Mouse (Mus musculus) liver, embryonic 12.5 days (tissue): Measurements from ENCODE around the gene Adamtsl1. TPM values are rescaled to one million over a fixed set of nuclear protein-coding genes. Genes with fewer than 3 reads are reported as not detected.

Experiments used
- ATAC-seq: fragments of 200-750 bp; cut with Nextera tagmentation; 2 replicates; pipeline ENCODE4 v1.8.0; 2017; ENCODE audit warnings: moderate number of reproducible peaks, mild to moderate bottlenecking, moderate library complexity
- H3K27ac ChIP-seq: fragments of 300-500 bp; sonication (generic); 2 replicates; pipeline ENCODE4 v1.5.1; 2016; ENCODE audit warnings: mild to moderate bottlenecking
- H3K27me3 ChIP-seq: fragments of 300-500 bp; sonication (generic); replicated peaks from 2 replicates; pipeline ENCODE4 v1.6.1; 2016; ENCODE audit warnings: mild to moderate bottlenecking, moderate library complexity
- H3K36me3 ChIP-seq: fragments of 300-500 bp; sonication (generic); 2 replicates; pipeline ENCODE4 v1.6.1; 2016; ENCODE audit warnings: mild to moderate bottlenecking, moderate library complexity
- H3K4me1 ChIP-seq: fragments of 300-500 bp; sonication (generic); 2 replicates; pipeline ENCODE4 v1.6.1; 2016
- H3K4me2 ChIP-seq: fragments of 300-500 bp; sonication (generic); 2 replicates; pipeline ENCODE4 v1.6.1; 2016; ENCODE audit warnings: mild to moderate bottlenecking, moderate library complexity
- H3K4me3 ChIP-seq: fragments of 300-500 bp; sonication (generic); 2 replicates; pipeline ENCODE4 v1.5.1; 2016; ENCODE audit warnings: mild to moderate bottlenecking, moderate library complexity
- H3K9ac ChIP-seq: fragments of 300-500 bp; sonication (generic); 2 replicates; pipeline ENCODE4 v1.6.1; 2016; ENCODE audit warnings: mild to moderate bottlenecking, moderate library complexity
- H3K9me3 ChIP-seq: fragments of 300-500 bp; sonication (generic); replicated peaks from 2 replicates; pipeline ENCODE4 v1.6.1; 2016; ENCODE audit warnings: mild to moderate bottlenecking, moderate library complexity
- WGBS: fragments of 180-500 bp; shearing (Covaris S2); methylation state at CpG from one replicate; pipeline ENCODE4 v1.1.7; 2016; ENCODE audit not compliant: insufficient replicate concordance; 5-methylcytosine and 5-hydroxymethylcytosine counted together
- polyA plus RNA-seq: library from polyadenylated mRNA; unstranded; fragments of >200 nt; fragmentation: Nextera tagmentation; extraction: Ambion mirVana; gene quantifications from 2 replicates; pipeline ENCODE4 v1.2.1, GENCODE M21; 2016

Adamtsl1 gene
- polyA plus RNA-seq, 1 experiment from 2014 or later = 2.4 TPM

DNA sequence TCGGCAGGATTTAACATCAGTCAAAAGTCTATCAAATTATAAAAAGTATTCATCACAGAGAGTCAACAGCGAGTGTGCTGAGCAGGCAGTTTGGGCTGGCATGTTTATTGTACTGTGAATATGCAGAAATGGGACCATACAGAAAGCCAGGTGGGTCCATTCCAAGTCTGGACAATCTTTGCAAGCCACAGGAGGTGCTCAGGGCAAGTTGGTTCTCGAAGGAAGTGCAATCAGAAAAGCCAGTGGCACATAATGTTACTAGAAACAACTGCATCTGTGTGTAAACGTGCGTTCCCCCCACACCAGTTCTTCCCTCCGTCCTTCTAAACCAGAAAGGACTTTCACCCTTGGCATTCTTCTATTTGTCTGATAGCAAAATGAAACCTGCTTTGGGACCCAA is 515.5 kb downstream of the Adamtsl1 start:
- H3K9ac ChIP-seq = no peak overlapping the region
- no peak overlapping the region for H3K27ac ChIP-seq

DNA sequence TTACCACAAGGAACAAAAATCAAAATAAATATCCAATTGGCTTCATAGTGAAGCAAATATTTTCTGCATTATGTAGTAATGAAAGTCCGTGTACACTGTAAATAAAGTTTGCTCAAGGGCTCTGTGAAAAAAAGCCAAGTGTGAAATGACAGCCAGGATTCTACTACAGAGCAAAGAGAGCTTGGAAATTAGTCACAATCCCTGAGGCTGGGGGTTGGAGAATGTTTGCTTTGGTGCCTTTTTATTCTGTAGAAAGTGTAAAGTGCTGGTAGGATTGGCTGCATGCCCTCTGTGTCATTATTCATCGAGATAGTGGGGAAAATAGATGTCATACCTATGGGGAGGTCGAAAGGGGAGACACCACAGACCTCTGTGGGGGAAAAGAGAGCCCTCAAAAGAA is 516.2 kb downstream of the Adamtsl1 start:
- H3K4me2 ChIP-seq = no peak overlapping the region
- ATAC-seq = no peak
- no peaks in the 10 kb centered on the region for H3K36me3 ChIP-seq
- no peak overlapping the region for H3K9ac ChIP-seq
- no peak overlapping the region for H3K27ac ChIP-seq
- no peaks in the 10 kb centered on the region for H3K9me3 ChIP-seq
- no peaks in the 10 kb centered on the region for H3K4me1 ChIP-seq
- 42% methylated on average over 3 of the region's 3 CpGs for WGBS
- H3K27me3 ChIP-seq = no peaks in the 10 kb centered on the region
- H3K4me3 ChIP-seq = no peak overlapping the region

More for the DNA sequence above, 515.5 kb downstream of the Adamtsl1 start:
- no peaks in the 10 kb centered on the region for H3K4me1 ChIP-seq
- H3K4me2 ChIP-seq = no peak overlapping the region
- H3K9me3 ChIP-seq = no peaks in the 10 kb centered on the region
- ATAC-seq = no peak
- H3K4me3 ChIP-seq = no peak overlapping the region
- WGBS = 67% methylated on average over 6 of the region's 6 CpGs
- no peaks in the 10 kb centered on the region for H3K27me3 ChIP-seq
- no peaks in the 10 kb centered on the region for H3K36me3 ChIP-seq

DNA sequence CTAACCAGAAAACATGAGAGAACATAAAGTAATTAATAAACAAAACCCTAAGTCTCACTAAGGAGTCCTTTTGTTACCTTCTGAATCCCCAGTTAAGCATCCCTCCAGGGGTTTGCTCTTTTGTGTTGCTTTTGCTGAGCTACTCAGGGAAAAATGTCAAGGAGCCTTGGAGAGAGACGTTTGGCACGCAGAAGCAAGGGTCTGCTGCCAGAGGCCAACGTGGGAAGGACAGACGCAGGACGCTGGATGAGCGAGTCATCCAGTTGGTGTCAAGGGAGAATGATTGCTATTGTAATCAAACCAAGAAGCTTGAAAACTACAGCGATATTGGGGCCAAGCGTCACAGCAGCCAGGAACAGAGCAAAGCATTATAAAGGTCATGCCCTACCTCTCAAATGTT is 517.1 kb downstream of the Adamtsl1 start:
- WGBS = 60% methylated on average over 8 of the region's 8 CpGs
- Histone ChIP-seq H3K4me1 (no peaks in the 10 kb centered on the region), H3K36me3 (no peaks in the 10 kb centered on the region), H3K4me2 (no peak overlapping the region), H3K9ac (no peak overlapping the region), H3K9me3 (no peaks in the 10 kb centered on the region), H3K27ac (no peak overlapping the region), H3K4me3 (no peak overlapping the region), H3K27me3 (no peaks in the 10 kb centered on the region)
- no peak for ATAC-seq

DNA sequence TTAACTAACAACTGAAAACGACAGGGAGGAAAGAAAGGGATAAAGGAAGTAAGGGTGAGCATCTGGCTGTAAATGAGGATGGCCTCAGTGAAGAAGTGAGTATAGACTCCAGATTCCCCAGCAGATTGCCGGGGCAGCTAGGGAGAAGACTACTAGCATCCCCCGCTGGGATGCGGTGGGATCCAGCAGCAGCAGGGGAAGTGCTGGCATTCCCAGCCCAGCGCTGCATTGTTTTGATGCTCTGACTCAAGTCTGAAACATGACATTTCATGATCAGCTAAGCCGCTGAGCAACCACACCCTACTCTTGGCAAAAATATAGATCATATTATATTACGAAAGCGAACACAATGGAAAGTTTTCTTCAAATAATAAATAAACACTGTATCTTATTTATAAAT is 526.9 kb downstream of the Adamtsl1 start:
- 47% methylated on average over 8 of the region's 8 CpGs for WGBS
- no peak for ATAC-seq
- Histone ChIP-seq H3K9me3 (no peaks in the 10 kb centered on the region), H3K36me3 (no peaks in the 10 kb centered on the region), H3K9ac (no peak overlapping the region), H3K27me3 (no peaks in the 10 kb centered on the region), H3K27ac (no peak overlapping the region), H3K4me1 (no peaks in the 10 kb centered on the region), H3K4me2 (no peak overlapping the region), H3K4me3 (no peak overlapping the region)

DNA sequence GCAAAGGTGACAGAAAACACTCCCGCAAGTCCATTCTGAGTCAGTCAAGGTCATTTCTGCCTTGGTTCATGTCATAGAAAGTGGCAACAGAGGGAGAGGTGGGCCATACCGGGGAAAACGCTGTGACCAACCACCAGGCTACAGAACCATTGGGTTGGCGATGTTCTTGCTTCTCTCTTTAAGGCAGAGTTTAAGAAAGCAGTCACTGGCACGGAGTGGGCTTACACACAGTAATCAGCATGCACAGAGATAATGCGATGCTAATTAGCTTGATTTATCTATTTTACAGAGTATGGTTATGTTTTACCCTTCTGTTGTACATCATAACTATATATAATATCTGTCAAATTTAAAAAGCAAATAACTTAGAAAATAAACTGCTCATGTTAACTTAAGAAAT is 531.5 kb downstream of the Adamtsl1 start:
- no peak overlapping the region for H3K27ac ChIP-seq
- no peaks in the 10 kb centered on the region for H3K9me3 ChIP-seq
- no peak for ATAC-seq
- H3K27me3 ChIP-seq = no peaks in the 10 kb centered on the region
- no peak overlapping the region for H3K4me2 ChIP-seq
- H3K4me3 ChIP-seq = no peak overlapping the region
- H3K4me1 ChIP-seq = no peaks in the 10 kb centered on the region
- WGBS = 76% methylated on average over 6 of the region's 6 CpGs
- H3K36me3 ChIP-seq = no peaks in the 10 kb centered on the region
- H3K9ac ChIP-seq = no peak overlapping the region

DNA sequence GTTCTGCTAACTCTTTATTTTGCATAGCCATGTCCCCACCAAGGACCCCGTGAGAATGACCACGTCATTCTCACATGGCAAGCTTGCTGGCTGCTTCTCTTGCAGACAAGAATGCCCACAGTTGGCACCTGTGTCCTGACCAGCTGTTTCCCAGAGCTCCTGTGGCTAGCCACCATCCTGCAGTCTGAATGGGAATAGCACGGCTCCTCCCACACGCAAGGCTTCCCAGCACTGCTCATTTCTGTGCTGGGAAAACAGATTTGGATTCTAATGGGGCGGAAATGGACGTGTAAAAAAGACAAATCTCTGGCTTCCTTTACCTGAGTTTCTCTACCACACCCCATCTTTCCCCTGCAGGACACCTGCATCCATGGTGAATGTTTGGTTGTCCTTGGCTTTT is 531.9 kb downstream of the Adamtsl1 start:
- H3K4me1 ChIP-seq = no peaks in the 10 kb centered on the region
- H3K4me3 ChIP-seq = no peak overlapping the region
- H3K27ac ChIP-seq = no peak overlapping the region
- H3K27me3 ChIP-seq = no peaks in the 10 kb centered on the region
- H3K9me3 ChIP-seq = no peaks in the 10 kb centered on the region
- 61% methylated on average over 6 of the region's 6 CpGs for WGBS
- no peak overlapping the region for H3K4me2 ChIP-seq
- H3K9ac ChIP-seq = no peak overlapping the region
- H3K36me3 ChIP-seq = no peaks in the 10 kb centered on the region
- ATAC-seq = no peak

DNA sequence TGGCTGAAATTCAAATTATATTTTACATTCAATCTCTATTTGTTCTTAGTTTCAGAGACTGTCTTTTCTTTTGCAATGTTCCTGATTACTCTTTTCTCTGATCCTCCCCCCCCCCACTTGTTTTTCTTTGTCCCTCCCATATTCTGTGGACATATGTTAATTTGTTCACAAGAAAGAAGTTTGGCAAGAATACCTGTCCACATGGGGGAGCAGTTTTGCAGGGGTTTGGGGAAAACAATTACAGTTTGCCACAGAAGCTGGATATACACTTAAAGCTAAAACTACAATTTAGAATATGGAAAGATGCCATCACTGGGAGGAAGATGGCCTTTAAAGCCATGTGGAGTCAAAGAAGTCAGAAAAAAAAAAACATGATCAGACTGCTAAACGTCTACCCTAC is 532.9 kb downstream of the Adamtsl1 start:
- WGBS = 63% methylated on average over 1 of the region's 1 CpGs
- Histone ChIP-seq H3K36me3 (no peaks in the 10 kb centered on the region), H3K9me3 (no peaks in the 10 kb centered on the region), H3K27ac (no peak overlapping the region), H3K4me3 (no peak overlapping the region), H3K4me2 (no peak overlapping the region), H3K9ac (no peak overlapping the region), H3K4me1 (no peaks in the 10 kb centered on the region), H3K27me3 (no peaks in the 10 kb centered on the region)
- ATAC-seq = no peak

DNA sequence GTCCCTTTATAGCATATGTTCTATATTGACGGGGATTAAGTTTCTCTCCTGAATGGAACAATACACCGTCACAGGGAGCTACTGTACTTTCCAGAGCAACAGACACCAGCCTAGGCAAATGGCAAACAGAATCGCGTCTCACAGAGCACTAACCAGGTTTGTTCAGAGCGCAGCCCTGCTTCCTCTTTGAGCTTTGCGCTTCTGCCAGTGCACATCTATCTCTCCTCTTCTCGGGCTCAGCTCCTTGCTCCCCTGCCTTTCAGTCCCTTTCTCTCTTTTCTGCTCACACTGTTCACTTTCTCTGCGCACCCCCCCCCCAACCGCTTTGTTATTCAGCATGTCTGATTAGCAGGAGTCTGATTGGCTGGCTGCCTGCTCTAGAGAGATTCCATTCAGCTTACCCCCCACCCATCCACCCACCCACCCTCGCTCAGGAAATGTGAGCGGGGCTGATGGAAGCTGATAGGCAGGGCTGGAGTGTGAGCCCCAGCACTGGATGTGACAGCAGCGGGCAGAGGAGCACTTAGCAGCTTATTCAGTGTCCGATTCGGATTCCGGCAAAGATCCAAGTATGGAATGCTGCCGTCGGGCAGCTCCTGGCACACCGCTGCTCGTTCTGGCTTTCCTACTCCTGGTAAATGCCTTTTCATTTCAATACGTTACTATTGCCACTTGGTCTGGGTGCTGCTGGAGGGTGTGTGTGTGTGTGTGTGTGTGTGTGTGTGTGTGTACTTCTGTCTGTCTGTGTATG is 539.7 kb downstream of the Adamtsl1 start:
- no peaks in the 10 kb centered on the region for H3K36me3 ChIP-seq
- H3K9ac ChIP-seq = 0 out of 2 replicates have a peak overlapping the region, but pooled peaks have one; percentile 22
- H3K9me3 ChIP-seq = no peaks in the 10 kb centered on the region
- 0 out of 2 replicates have a peak, but pooled peaks cover 12% of the 10 kb centered on the region for H3K4me1 ChIP-seq
- WGBS = 0% methylated on average over 19 of the region's 20 CpGs
- no peak overlapping the region for H3K27ac ChIP-seq
- no peaks in the 10 kb centered on the region; the same call in 1 of the 2 replicates for H3K27me3 ChIP-seq
- H3K4me2 ChIP-seq = peak overlapping the region; percentile 71
- peak overlapping the region; percentile 47 for H3K4me3 ChIP-seq
- peak; percentile 91 for ATAC-seq

DNA sequence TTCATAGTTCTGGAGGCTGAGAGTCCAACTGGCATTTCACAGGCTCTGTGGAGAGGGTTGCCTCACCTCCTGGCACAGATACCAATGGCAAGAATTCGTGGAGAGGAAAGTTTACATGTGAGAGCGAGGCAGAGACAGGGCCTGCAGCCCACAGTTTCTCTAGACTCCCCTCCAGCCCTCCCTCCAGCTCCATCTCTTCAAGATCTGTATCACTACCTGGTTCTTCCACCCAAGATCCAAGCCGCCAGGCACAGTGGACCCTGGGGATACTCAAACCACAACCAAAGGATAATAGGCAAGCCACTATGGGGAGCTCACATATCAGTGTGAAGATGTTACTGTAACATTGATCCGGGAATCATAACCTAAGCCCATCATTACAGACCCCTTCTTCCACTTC is 546.6 kb downstream of the Adamtsl1 start:
- Histone ChIP-seq H3K4me1 (no peaks in the 10 kb centered on the region), H3K9me3 (no peaks in the 10 kb centered on the region), H3K27ac (no peak overlapping the region), H3K9ac (no peak overlapping the region), H3K36me3 (no peaks in the 10 kb centered on the region), H3K4me2 (no peak overlapping the region), H3K4me3 (no peak overlapping the region), H3K27me3 (no peaks in the 10 kb centered on the region)
- WGBS = 54% methylated on average over 4 of the region's 4 CpGs
- no peak for ATAC-seq

DNA sequence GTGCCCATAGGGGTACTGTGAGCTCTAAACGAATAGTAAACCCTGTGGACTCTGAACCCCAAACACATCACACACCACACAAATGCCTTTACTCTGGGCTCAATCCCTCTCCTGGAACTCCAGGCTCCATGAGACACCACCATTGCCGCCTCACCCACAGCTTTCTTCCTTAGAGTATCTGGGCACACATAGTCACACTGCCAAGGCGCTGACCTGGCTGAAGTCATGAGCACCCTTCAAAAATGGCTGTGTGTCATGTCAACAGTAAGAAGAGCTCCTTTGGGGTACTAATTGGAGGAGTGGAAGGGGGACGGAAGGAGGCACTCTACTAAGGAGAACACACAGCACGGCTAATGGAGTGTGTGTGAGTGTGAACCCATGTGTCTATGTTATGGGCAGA is 554.4 kb downstream of the Adamtsl1 start:
- ATAC-seq = no peak
- Histone ChIP-seq H3K4me3 (no peak overlapping the region), H3K36me3 (no peaks in the 10 kb centered on the region), H3K27me3 (no peaks in the 10 kb centered on the region), H3K9ac (no peak overlapping the region), H3K27ac (no peak overlapping the region), H3K4me2 (no peak overlapping the region), H3K9me3 (no peaks in the 10 kb centered on the region), H3K4me1 (no peaks in the 10 kb centered on the region)
- 63% methylated on average over 5 of the region's 5 CpGs for WGBS

DNA sequence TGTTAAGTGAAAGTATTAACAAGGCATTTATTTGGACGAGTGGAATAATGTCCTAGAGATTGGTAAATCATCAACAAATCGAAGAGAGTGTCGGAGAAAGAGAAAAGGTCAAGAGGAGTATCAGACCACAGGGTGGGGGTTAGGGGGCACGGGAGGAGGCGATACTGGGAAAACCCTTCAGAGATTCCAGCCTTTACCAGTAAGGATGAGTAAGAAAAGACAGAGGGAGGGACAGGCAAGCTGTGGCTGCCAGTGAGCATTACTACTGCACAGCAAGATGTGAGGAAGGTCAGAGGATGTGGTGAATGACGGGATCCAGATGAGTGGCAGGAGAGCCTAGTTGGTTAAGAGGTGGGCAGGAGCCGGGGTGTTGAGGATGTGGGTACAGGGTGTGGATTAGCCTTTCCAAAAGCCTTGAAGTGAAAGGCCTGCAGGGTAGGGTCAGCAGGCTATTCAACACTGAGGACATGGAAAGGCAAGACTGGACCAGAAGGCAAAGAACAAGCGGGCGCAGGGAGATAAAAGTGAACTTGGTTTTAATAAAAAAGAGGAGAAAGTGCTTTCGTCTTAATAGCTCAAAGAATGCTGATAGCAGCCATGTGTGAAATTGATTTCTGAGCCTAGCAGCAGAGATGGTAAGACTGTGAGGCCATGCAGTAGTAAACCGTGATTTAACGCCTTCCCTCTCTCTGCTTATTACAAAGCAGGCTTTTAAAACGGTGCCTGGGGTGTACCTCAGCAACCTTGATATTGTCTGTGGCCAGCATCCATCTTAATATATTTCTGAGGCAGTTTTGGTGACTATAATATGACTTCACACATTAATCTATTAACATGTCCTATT is 555.1 kb downstream of the Adamtsl1 start:
- H3K4me1 ChIP-seq = no peaks in the 10 kb centered on the region

DNA sequence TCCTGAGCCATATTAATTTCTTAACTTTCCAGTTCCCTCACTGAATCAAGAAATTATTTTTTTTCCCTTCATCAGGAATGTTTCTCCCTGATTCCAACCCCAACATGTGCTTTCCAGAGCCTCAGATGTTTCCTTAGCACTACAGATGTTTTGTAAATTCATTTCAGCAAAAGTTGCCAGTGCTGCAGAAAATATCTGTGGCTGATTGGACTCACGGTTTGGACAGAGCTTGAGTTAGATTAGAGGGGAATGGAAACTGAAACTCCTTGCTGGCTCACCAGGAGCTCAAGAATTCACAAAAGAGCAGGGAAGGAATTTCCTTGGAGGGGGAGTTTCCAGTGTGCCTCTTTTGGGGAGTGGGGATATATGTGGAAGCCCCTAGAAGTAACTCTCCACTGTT is 560.9 kb downstream of the Adamtsl1 start:
- Histone ChIP-seq H3K4me1 (no peaks in the 10 kb centered on the region), H3K4me2 (no peak overlapping the region), H3K27ac (no peak overlapping the region), H3K4me3 (no peak overlapping the region), H3K9me3 (no peaks in the 10 kb centered on the region), H3K9ac (no peak overlapping the region), H3K36me3 (no peaks in the 10 kb centered on the region), H3K27me3 (no peaks in the 10 kb centered on the region)
- ATAC-seq = no peak
- 37% methylated on average over 1 of the region's 1 CpGs for WGBS

More for the DNA sequence above, 555.1 kb downstream of the Adamtsl1 start:
- WGBS = 61% methylated on average over 13 of the region's 13 CpGs
- no peak overlapping the region for H3K4me2 ChIP-seq
- no peaks in the 10 kb centered on the region for H3K36me3 ChIP-seq
- H3K4me3 ChIP-seq = no peak overlapping the region
- H3K9me3 ChIP-seq = no peaks in the 10 kb centered on the region
- H3K27ac ChIP-seq = no peak overlapping the region
- no peaks in the 10 kb centered on the region for H3K27me3 ChIP-seq
- no peak overlapping the region for H3K9ac ChIP-seq
- no peak for ATAC-seq
